Mouse (Mus musculus) intestine, embryonic 16.5 days (tissue): Measurements from ENCODE around the gene Vmn2r7. TPM values are rescaled to one million over a fixed set of nuclear protein-coding genes. Genes with fewer than 3 reads are reported as not detected.
"Not testable (repeated sequence)": the region's sequence is repeated elsewhere in the genome, so short reads cannot be mapped to it uniquely, and the experiment has no call there.

Experiments used
- ATAC-seq: fragments of 200-750 bp; cut with Nextera tagmentation; 2 replicates; pipeline ENCODE4 v1.8.0; 2017; ENCODE audit warnings: moderate TSS enrichment, moderate library complexity
- H3K27ac ChIP-seq: fragments of 300-500 bp; sonication (generic); 2 replicates; pipeline ENCODE4 v1.5.1; 2014; ENCODE audit warnings: mild to moderate bottlenecking, low read length
- H3K27me3 ChIP-seq: fragments of 300-500 bp; sonication (generic); replicated peaks from 2 replicates; pipeline ENCODE4 v1.6.1; 2014; ENCODE audit warnings: low read length, control low read depth, mixed read lengths; ENCODE audit not compliant: control insufficient read depth, insufficient read depth
- H3K36me3 ChIP-seq: fragments of 300-500 bp; sonication (generic); 2 replicates; pipeline ENCODE4 v1.6.1; 2014; ENCODE audit warnings: low read length, control low read depth; ENCODE audit not compliant: control insufficient read depth, insufficient read depth
- H3K4me1 ChIP-seq: fragments of 300-500 bp; sonication (generic); 2 replicates; pipeline ENCODE4 v1.6.1; 2014; ENCODE audit warnings: low read length, control low read depth, mixed read lengths; ENCODE audit not compliant: control insufficient read depth, insufficient read depth
- H3K4me2 ChIP-seq: fragments of 300-500 bp; sonication (generic); 2 replicates; pipeline ENCODE4 v1.6.1; 2014; ENCODE audit warnings: low read depth, low read length, control low read depth
- H3K4me3 ChIP-seq: fragments of 300-500 bp; sonication (generic); 2 replicates; pipeline ENCODE4 v1.5.1; 2014; ENCODE audit warnings: mild to moderate bottlenecking, low read length
- H3K9ac ChIP-seq: fragments of 300-500 bp; sonication (generic); 2 replicates; pipeline ENCODE4 v1.6.1; 2014; ENCODE audit warnings: low read depth, low read length
- H3K9me3 ChIP-seq: fragments of 300-500 bp; sonication (generic); 2 replicates; pipeline ENCODE4 v1.6.1; 2016; ENCODE audit warnings: low read length, control low read depth; ENCODE audit not compliant: control insufficient read depth
- WGBS: fragments of 180-500 bp; shearing (Covaris S2); extraction: QIAGEN DNeasy Blood & Tissue Kit; methylation state at CpG from one replicate; pipeline ENCODE4 v1.1.7; 2014; 5-methylcytosine and 5-hydroxymethylcytosine counted together
- polyA plus RNA-seq: library from polyadenylated mRNA; unstranded; fragments of >200 nt; fragmentation: Nextera tagmentation; extraction: Ambion mirVana; gene quantifications from 2 replicates; pipeline ENCODE4 v1.2.1, GENCODE M21; 2015

Gene Vmn2r7
- polyA plus RNA-seq, 1 experiment from 2014 or later = not detected

DNA sequence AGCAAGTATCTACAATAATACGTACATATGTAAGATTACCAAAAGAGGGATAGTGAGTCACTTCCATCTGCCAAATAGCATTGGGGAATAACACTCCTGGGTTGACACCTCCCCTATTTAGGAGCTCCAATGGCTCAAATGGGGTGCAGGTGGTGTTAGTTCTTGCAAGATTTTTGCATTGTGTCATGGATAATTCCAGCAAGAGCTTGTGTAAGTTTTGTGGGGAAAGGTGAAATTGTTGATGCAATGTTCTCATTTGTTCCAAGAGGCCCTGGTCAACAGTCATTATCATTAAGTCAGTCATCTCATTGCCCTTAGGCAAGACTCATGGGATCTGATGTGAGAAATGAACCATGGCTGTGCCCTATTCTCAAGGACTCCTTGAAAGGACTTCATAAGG is 61.7 kb downstream of the Vmn2r7 start:
- no peak overlapping the region for H3K9ac ChIP-seq
- 84% methylated on average over 1 of the region's 1 CpGs for WGBS
- ATAC-seq = no peak
- H3K27ac ChIP-seq = no peak overlapping the region
- no peak overlapping the region for H3K4me3 ChIP-seq
- no peak overlapping the region for H3K4me2 ChIP-seq
- no peaks in the 10 kb centered on the region for H3K9me3 ChIP-seq
- H3K27me3 ChIP-seq = no peaks in the 10 kb centered on the region
- H3K4me1 ChIP-seq = no peaks in the 10 kb centered on the region
- H3K36me3 ChIP-seq = no peaks in the 10 kb centered on the region

- no peak overlapping the region for H3K4me3 ChIP-seq
- no peaks in the 10 kb centered on the region for H3K9me3 ChIP-seq
- no peak for ATAC-seq
- no peaks in the 10 kb centered on the region for H3K27me3 ChIP-seq
- H3K27ac ChIP-seq = no peak overlapping the region
- H3K9ac ChIP-seq = no peak overlapping the region
- 50% methylated on average over 1 of the region's 1 CpGs for WGBS
- H3K36me3 ChIP-seq = no peaks in the 10 kb centered on the region
- H3K4me1 ChIP-seq = no peaks in the 10 kb centered on the region
- H3K4me2 ChIP-seq = no peak overlapping the region
Observed at GRCm38 (mm10) chr3:64772132-64772531, 72.4 kb downstream of the Vmn2r7 start.

- WGBS = 66% methylated on average over 2 of the region's 2 CpGs
- no peak overlapping the region for H3K4me2 ChIP-seq
- H3K4me1 ChIP-seq = no peaks in the 10 kb centered on the region
- H3K27ac ChIP-seq = no peak overlapping the region
- H3K9ac ChIP-seq = no peak overlapping the region
- no peaks in the 10 kb centered on the region for H3K36me3 ChIP-seq
- H3K4me3 ChIP-seq = no peak overlapping the region
- H3K9me3 ChIP-seq = no peaks in the 10 kb centered on the region
- no peak for ATAC-seq
- H3K27me3 ChIP-seq = no peaks in the 10 kb centered on the region
Observed at GRCm38 (mm10) chr3:64756145-64756544, 88.4 kb downstream of the Vmn2r7 start.

DNA sequence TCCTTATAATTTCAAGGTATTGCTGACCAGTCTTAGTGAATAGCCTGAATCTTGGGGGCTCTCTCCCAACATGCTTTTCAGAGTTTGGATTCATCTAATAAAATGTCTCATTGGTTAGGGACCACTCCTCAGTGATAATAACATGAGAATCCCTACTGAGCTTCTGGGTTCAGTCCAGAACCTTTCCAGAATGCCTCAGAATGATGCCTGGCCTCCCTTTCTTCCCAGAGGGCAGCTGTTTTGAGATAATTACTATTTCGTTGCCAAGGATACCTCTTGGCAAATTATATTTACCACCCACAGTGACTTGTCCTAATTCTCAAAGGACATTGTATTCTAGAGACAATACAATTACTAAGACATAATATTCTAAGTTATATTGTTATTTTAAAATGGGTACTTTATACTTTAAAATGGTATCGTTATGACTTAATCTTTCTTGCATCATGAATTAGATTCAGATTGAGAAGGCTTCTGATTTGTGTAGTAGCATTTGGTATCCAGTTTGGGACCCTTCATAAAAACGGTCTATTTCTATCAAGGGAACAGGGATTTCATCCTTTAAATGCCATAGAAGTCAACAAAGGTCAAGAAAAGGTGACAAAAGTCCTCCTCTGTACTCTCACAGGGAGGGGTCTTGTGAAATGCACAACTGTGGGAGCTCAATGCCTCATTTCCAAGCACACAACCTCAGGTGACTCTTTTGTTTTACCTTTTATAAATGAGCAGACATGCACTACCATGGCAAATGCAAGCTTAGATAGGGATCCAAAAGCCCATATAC is 117.2 kb downstream of the Vmn2r7 start:
- H3K36me3 ChIP-seq, H3K27ac ChIP-seq, H3K9ac ChIP-seq, H3K4me3 ChIP-seq, H3K4me1 ChIP-seq, H3K4me2 ChIP-seq, H3K9me3 ChIP-seq, ATAC-seq, H3K27me3 ChIP-seq: not testable (repeated sequence)
- WGBS = 75% methylated on average over 3 of the region's 3 CpGs

- H3K27me3 ChIP-seq, H3K4me2 ChIP-seq, H3K27ac ChIP-seq, H3K9ac ChIP-seq, H3K9me3 ChIP-seq, H3K4me1 ChIP-seq, ATAC-seq, H3K36me3 ChIP-seq, H3K4me3 ChIP-seq: not testable (repeated sequence)
- WGBS = 97% methylated on average over 1 of the region's 1 CpGs
Observed at GRCm38 (mm10) chr3:64725736-64726135, 118.8 kb downstream of the Vmn2r7 start.

DNA sequence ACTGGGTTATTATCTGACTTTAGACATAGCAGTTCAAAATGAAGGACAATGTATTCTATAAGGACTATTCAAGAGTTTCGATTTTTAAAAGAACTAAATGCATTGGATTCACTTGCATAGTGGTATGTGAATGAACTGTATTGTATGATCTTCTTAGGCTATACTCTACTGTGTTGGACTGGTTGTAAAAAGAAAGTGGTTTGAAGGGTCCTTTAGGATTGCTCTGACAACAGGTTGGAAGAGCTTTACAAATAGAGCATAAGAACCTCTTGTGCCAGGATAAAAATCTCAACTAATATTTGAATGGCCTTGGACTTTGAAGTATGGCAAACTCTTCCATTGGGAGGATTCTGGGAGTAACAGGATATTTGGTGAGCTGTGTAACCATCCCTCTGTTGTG is 168.5 kb downstream of the Vmn2r7 start:
- H3K9me3 ChIP-seq, H3K4me2 ChIP-seq, H3K27ac ChIP-seq, H3K36me3 ChIP-seq, H3K4me3 ChIP-seq, H3K9ac ChIP-seq, H3K27me3 ChIP-seq, ATAC-seq, H3K4me1 ChIP-seq: not testable (repeated sequence)
- WGBS = 83% methylated on average over 1 of the region's 1 CpGs
